In genomic region chr16:34343968-34344367, GRCm38 (mm10) we compare ENCODE assay signal across 9 mouse cellular contexts.
DNase-seq lines count a peak whose midpoint lies in the region; ATAC-seq and TF ChIP-seq lines count a peak whose summit lies in the region.
"Had no signal": no experiment of that assay in that cellular context is flagged by ENCODE, and none has a peak within 500 bp of the region (broad histone marks: within the 10 kb centered on the region; RNA-seq: fewer than 3 reads in every experiment).

No protein-coding gene starts in this region.

- TF ChIP-seq EP300 in CH12.LX (IDR thresholded peaks at IDR 0.05; ENCODE audit: low read length), result no peak
- no peak for TF ChIP-seq EP300 in heart, postnatal 0 days (IDR thresholded peaks at IDR 0.05; ENCODE audit: low read depth)

- no peaks in the 10 kb centered on the region for H3K4me1 ChIP-seq in CH12.LX (ENCODE audit: control insufficient read depth in 1 of 2, insufficient read depth in 2 of 2)
- H3K4me1 ChIP-seq in heart, postnatal 0 days (ENCODE audit: control insufficient read depth, insufficient read depth), result peaks cover 19% of the 10 kb centered on the region
- H3K4me1 ChIP-seq in small intestine, adult 2 months (ENCODE audit: control insufficient read depth, insufficient read depth, insufficient read length, low read length), result peaks cover 10% of the 10 kb centered on the region; the same call in 1 of the 2 replicates

- TF ChIP-seq CTCF in CH12.LX (conservative IDR thresholded peaks at IDR 0.05 in 1 of 2, IDR thresholded peaks at IDR 0.05 in 1 of 2; ENCODE audit: low read depth in 2 of 2, low read length in 2 of 2), result peak in 1 of 2 experiments; percentile 60; a peak in 2 of 4 replicates
- TF ChIP-seq CTCF in heart, postnatal 0 days (IDR thresholded peaks at IDR 0.05; ENCODE audit: low read depth), result peak; percentile 89
- peak; percentile 73 for TF ChIP-seq CTCF in left cerebral cortex, adult 2 months (IDR thresholded peaks at IDR 0.05)
- TF ChIP-seq CTCF in small intestine, adult 2 months (IDR thresholded peaks at IDR 0.05; ENCODE audit: extremely low read depth, insufficient read length, insufficient replicate concordance, low read depth, low read length), result peak; percentile 33; the same call in 1 of the 2 replicates

- peak; percentile 62 for TF ChIP-seq RAD21 in CH12.LX (IDR thresholded peaks at IDR 0.05; ENCODE audit: low read depth, low read length)

- no peaks in the 10 kb centered on the region for H3K9me3 ChIP-seq in CH12.LX (replicated peaks; ENCODE audit: low read length)
- no peaks in the 10 kb centered on the region for H3K9me3 ChIP-seq in heart, postnatal 0 days (replicated peaks; ENCODE audit: control insufficient read depth, low read length)
- H3K9me3 ChIP-seq: midbrain, embryonic 12.5 days had no signal

- ATAC-seq in heart, postnatal 0 days (ENCODE audit: insufficient read depth, low read depth), result peak; percentile 75

- H3K79me2 ChIP-seq in CH12.LX (replicated peaks; ENCODE audit: control insufficient read depth, extremely low read depth, insufficient read depth, poor library complexity, severe bottlenecking), result no peaks in the 10 kb centered on the region

- no peak overlapping the region for H3K4me3 ChIP-seq in CH12.LX (replicated peaks in 1 of 3; ENCODE audit: low read depth in 2 of 3, low read length in 2 of 3, poor library complexity in 1 of 3)
- H3K4me3 ChIP-seq in heart, postnatal 0 days (ENCODE audit: low read depth, low read length), result no peak overlapping the region
- no peak overlapping the region for H3K4me3 ChIP-seq in left cerebral cortex, adult 2 months
- no peak overlapping the region for H3K4me3 ChIP-seq in small intestine, adult 2 months (ENCODE audit: low read depth, low read length)
- H3K4me3 ChIP-seq: midbrain, embryonic 12.5 days had no signal

- intact Hi-C loops in heart, postnatal 25 days (cut with DNase I), result loop anchor here (1.0 to 2.0 kb wide), 2 partner anchors 187 to 261 kb away; no protein-coding TSS in a partner anchor
- intact Hi-C loops in left cerebral cortex, adult 2 months (cut with DNase I), result loop anchor here (2.0 kb wide), 3 partner anchors 125 to 229 kb away; partner anchors contain the start of gene Kalrn

- TF ChIP-seq POLR2A in CH12.LX (IDR thresholded peaks at IDR 0.05; ENCODE audit: low read depth, low read length), result no peak
- no peak for TF ChIP-seq POLR2A in small intestine, adult 2 months (IDR thresholded peaks at IDR 0.05; ENCODE audit: low read depth, low read length)

- H3K9ac ChIP-seq in CH12.LX (ENCODE audit: insufficient read depth, low read depth), result no peak overlapping the region
- no peak overlapping the region for H3K9ac ChIP-seq in heart, postnatal 0 days (replicated peaks; ENCODE audit: low read depth, low read length)
- H3K9ac ChIP-seq: midbrain, embryonic 12.5 days had no signal

- in situ Hi-C loops in CH12.LX (cut with MboI; ENCODE audit: low pct_ligation_motif_present, low pct_unique_long_range_greater_than_20kb, low sequenced_read_pairs), result no loop called here

- no peak overlapping the region for H3K4me2 ChIP-seq in CH12.LX (ENCODE audit: insufficient read depth, low read depth, poor library complexity, severe bottlenecking)
- no peak overlapping the region for H3K4me2 ChIP-seq in heart, postnatal 0 days (ENCODE audit: low read depth, low read length)
- H3K4me2 ChIP-seq: midbrain, embryonic 12.5 days had no signal

- peak; percentile 71 for DNase-seq in heart, adult 8-10 months (ENCODE audit: low spot score)
- no peak for DNase-seq in heart, postnatal 25 days (ENCODE audit: low spot score)
- no peak for DNase-seq in CH12.LX (ENCODE audit: extremely low read depth)
- DNase-seq in adrenal gland, postnatal 10 days, result peak; percentile 67
- DNase-seq in heart, postnatal 0 days (ENCODE audit: low spot score), result peak; percentile 57
- peak; percentile 45 to 48 for DNase-seq in left cerebral cortex, adult 2 months (ENCODE audit: extremely low spot score in 1 of 2, low spot score in 2 of 2)
- DNase-seq in cerebellum, adult 9-11 months, result no peak

- no peak overlapping the region for H3K27ac ChIP-seq in CH12.LX (ENCODE audit: insufficient read depth, low read depth)
- no peak overlapping the region for H3K27ac ChIP-seq in heart, postnatal 0 days (ENCODE audit: low read depth)
- peak overlapping the region; percentile 63 for H3K27ac ChIP-seq in left cerebral cortex, adult 2 months
- H3K27ac ChIP-seq in small intestine, adult 2 months (ENCODE audit: insufficient read depth, low read depth, low read length), result no peak overlapping the region
- H3K27ac ChIP-seq: midbrain, embryonic 12.5 days had no signal

- peaks cover 94% of the 10 kb centered on the region for H3K27me3 ChIP-seq in CH12.LX (replicated peaks)
- no peaks in the 10 kb centered on the region for H3K27me3 ChIP-seq in heart, postnatal 0 days (ENCODE audit: control insufficient read depth, insufficient read depth, low read length)
- H3K27me3 ChIP-seq in small intestine, adult 2 months (ENCODE audit: control insufficient read depth, insufficient read depth, low read length), result no peaks in the 10 kb centered on the region
- H3K27me3 ChIP-seq: midbrain, embryonic 12.5 days had no signal

- H3K36me3 ChIP-seq in CH12.LX (replicated peaks in 1 of 2; ENCODE audit: control insufficient read depth in 1 of 2, insufficient read depth in 1 of 2, low read length in 1 of 2), result no peaks in the 10 kb centered on the region
- H3K36me3 ChIP-seq in heart, postnatal 0 days (replicated peaks; ENCODE audit: control insufficient read depth, insufficient read depth, low read length), result no peaks in the 10 kb centered on the region
- H3K36me3 ChIP-seq in small intestine, adult 2 months (ENCODE audit: control insufficient read depth, insufficient read depth, low read length), result no peaks in the 10 kb centered on the region
- H3K36me3 ChIP-seq: midbrain, embryonic 12.5 days had no signal

- WGBS in heart, postnatal 0 days, result 33% methylated on average over 1 of the region's 1 CpGs
- 49% methylated on average over 1 of the region's 1 CpGs for WGBS in small intestine, adult 2 months

- dilution Hi-C loops in CH12.LX (cut with MboI; ENCODE audit: extremely low pct_ligation_motif_present, extremely low pct_unique_long_range_greater_than_20kb, low sequenced_read_pairs), result no loop called here

TF ChIP-seq in CH12.LX, 34 proteins besides CTCF, POLR2A, EP300 and RAD21:
- TF ChIP-seq ELF1 (IDR thresholded peaks at IDR 0.05; ENCODE audit: low read depth, low read length), result no peak
- TF ChIP-seq SMC3 (IDR thresholded peaks at IDR 0.05; ENCODE audit: low read depth, low read length), result peak; percentile 31
- no peak for TF ChIP-seq ETS1 (conservative IDR thresholded peaks at IDR 0.05; ENCODE audit: low read depth, low read length)

Comparison
In these comparisons a context has a peak if more than half of its experiments do, and no peak if none do; other contexts are left out.
1. DNase-seq: peak in heart, adult 8-10 months (single experiment), adrenal gland, postnatal 10 days (single experiment), heart, postnatal 0 days (single experiment) and left cerebral cortex, adult 2 months (2 of 2); none in heart, postnatal 25 days (single experiment), CH12.LX (single experiment) and cerebellum, adult 9-11 months (single experiment).